8 mouse cellular contexts compared by ENCODE assay signal in the genomic region with DNA sequence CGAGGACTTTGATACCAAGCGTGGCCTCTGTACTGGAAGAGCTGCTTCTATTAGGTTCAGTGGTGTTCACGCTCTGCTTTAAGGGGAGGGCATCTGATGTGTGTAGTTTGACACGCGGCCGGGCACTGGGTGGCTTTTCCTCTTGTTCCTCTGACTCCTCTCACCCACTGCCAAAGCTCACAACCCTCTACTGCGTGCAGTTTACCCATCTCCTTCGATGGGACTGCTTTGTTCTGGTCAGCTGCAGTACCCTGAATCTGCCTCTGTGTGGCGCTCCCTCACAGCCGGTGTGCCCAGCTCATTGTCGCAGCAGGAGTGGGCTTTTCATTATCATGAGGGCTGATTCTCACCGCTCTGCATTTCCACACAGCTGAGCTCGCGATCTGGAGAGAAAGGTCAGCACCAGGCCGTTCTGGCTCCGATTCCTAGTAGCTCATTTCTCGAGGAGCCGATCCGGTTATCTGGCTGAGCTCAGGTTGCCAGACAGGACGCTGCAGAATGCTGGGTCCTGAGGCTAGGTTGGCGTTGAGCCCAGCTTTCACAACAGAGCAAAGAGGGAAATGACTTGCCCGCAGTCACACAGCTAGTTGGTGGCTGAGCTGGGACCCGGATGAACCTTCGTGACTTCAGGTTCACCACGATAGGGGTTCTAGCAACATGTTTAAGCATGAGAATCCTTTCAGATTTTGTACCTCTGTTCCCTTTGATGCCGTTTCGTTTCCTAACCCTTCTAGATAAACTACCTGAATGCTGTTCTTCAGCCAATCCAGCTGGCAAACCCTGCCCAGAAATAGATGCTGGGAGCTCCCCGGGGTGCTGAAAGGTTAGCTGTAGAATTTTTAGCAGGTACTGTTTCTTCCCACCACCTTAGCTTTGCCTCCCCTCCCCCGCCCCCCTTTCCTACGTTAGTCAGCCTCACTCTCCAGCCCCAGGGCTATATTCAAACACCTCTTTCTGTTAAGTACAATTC. TPM values are rescaled to one million over a fixed set of nuclear protein-coding genes. Genes with fewer than 3 reads are reported as not detected.
DNase-seq lines count a peak whose midpoint lies in the region; ATAC-seq and TF ChIP-seq lines count a peak whose summit lies in the region.

No protein-coding gene starts in this region.

- peak; percentile 89 for TF ChIP-seq CTCF in embryonic fibroblast, embryonic 13.5 days (IDR thresholded peaks at IDR 0.05; ENCODE audit: borderline replicate concordance, insufficient read depth, low read length)
- peak; percentile 95 for TF ChIP-seq CTCF in kidney, postnatal 0 days (IDR thresholded peaks at IDR 0.05; ENCODE audit: low read depth)

- 11% methylated on average over 30 of the region's 30 CpGs for WGBS in heart, embryonic 14.5 days
- WGBS in kidney, postnatal 0 days, result 15% methylated on average over 30 of the region's 30 CpGs
- WGBS in liver, embryonic 11.5 days, result 11% methylated on average over 30 of the region's 30 CpGs
- 12% methylated on average over 30 of the region's 30 CpGs for WGBS in stomach, embryonic 14.5 days

- H3K9ac ChIP-seq in heart, embryonic 14.5 days (ENCODE audit: low read length), result peak overlapping the region; percentile 28; the same call in 1 of the 2 replicates
- 0 out of 2 replicates have a peak overlapping the region, but pooled peaks have one; percentile 35 for H3K9ac ChIP-seq in kidney, postnatal 0 days (ENCODE audit: low read depth, low read length)
- H3K9ac ChIP-seq in liver, embryonic 11.5 days (ENCODE audit: low read depth, low read length), result no peak overlapping the region
- H3K9ac ChIP-seq in stomach, embryonic 14.5 days (replicated peaks; ENCODE audit: low read depth, low read length), result no peak overlapping the region

- H3ac ChIP-seq in myocyte (ENCODE audit: control insufficient read depth, insufficient read length), result no peak overlapping the region

- TF ChIP-seq POLR2A in embryonic fibroblast, embryonic 13.5 days (IDR thresholded peaks at IDR 0.05; ENCODE audit: low read depth, low read length), result no peak
- TF ChIP-seq POLR2A in myocyte (IDR thresholded peaks at IDR 0.05; ENCODE audit: insufficient read length, low read depth), result no peak

- H3K4me1 ChIP-seq in embryonic fibroblast, embryonic 13.5 days (ENCODE audit: control insufficient read depth, insufficient read depth, low read length), result no peaks in the 10 kb centered on the region
- peaks cover 15 to 26% of the 10 kb centered on the region in 2 experiments for H3K4me1 ChIP-seq in heart, embryonic 14.5 days (ENCODE audit: control insufficient read depth in 2 of 2, insufficient read depth in 2 of 2, low read length in 2 of 2)
- peaks cover 8% of the 10 kb centered on the region; the same call in 1 of the 2 replicates for H3K4me1 ChIP-seq in kidney, postnatal 0 days (replicated peaks; ENCODE audit: insufficient read depth, low read length)
- H3K4me1 ChIP-seq in liver, embryonic 11.5 days (replicated peaks; ENCODE audit: control insufficient read depth, insufficient read depth, low read length), result peaks cover 13% of the 10 kb centered on the region
- peaks cover 12% of the 10 kb centered on the region; the same call in 1 of the 2 replicates for H3K4me1 ChIP-seq in stomach, embryonic 14.5 days (ENCODE audit: control insufficient read depth, insufficient read depth, low read length)

- H3K27ac ChIP-seq in embryonic fibroblast, embryonic 13.5 days (ENCODE audit: insufficient read depth, low read length), result no peak overlapping the region
- H3K27ac ChIP-seq in heart, embryonic 14.5 days (replicated peaks in 1 of 2; ENCODE audit: control insufficient read depth in 1 of 2, insufficient read depth in 1 of 2, low read depth in 2 of 2, low read length in 2 of 2), result peak overlapping the region in 1 of 2 experiments; percentile 7; a peak in 1 of 4 replicates
- H3K27ac ChIP-seq in kidney, postnatal 0 days, result 0 out of 2 replicates have a peak overlapping the region, but pooled peaks have one; percentile 40
- H3K27ac ChIP-seq in liver, embryonic 11.5 days (ENCODE audit: low read depth, low read length), result no peak overlapping the region
- no peak overlapping the region for H3K27ac ChIP-seq in stomach, embryonic 14.5 days (ENCODE audit: low read length)

- no peaks in the 10 kb centered on the region for H3K79me2 ChIP-seq in myocyte (ENCODE audit: control insufficient read depth, insufficient read depth)

- H3K4me3 ChIP-seq in embryonic fibroblast, embryonic 13.5 days (ENCODE audit: insufficient read depth, low read length), result no peak overlapping the region
- H3K4me3 ChIP-seq in heart, embryonic 14.5 days (ENCODE audit: control insufficient read depth in 1 of 2, insufficient read depth in 1 of 2, low read depth in 1 of 2, low read length in 2 of 2), result peak overlapping the region in 1 of 2 experiments; percentile 11; a peak in 2 of 4 replicates
- no peak overlapping the region for H3K4me3 ChIP-seq in kidney, postnatal 0 days (replicated peaks; ENCODE audit: low read depth, low read length)
- peak overlapping the region; percentile 39 for H3K4me3 ChIP-seq in liver, embryonic 11.5 days (ENCODE audit: low read depth, low read length)
- H3K4me3 ChIP-seq in myocyte, result no peak overlapping the region
- no peak overlapping the region for H3K4me3 ChIP-seq in stomach, embryonic 14.5 days (ENCODE audit: low read depth, low read length)

- peaks cover 45% of the 10 kb centered on the region for H3K36me3 ChIP-seq in heart, embryonic 14.5 days (ENCODE audit: control insufficient read depth, insufficient read depth, low read length)
- H3K36me3 ChIP-seq in kidney, postnatal 0 days (ENCODE audit: insufficient read depth, low read length), result peaks cover 39% of the 10 kb centered on the region
- peaks cover 22% of the 10 kb centered on the region for H3K36me3 ChIP-seq in liver, embryonic 11.5 days (ENCODE audit: control insufficient read depth, insufficient read depth, low read length)
- no peaks in the 10 kb centered on the region for H3K36me3 ChIP-seq in myocyte (ENCODE audit: control insufficient read depth, insufficient read depth)
- H3K36me3 ChIP-seq in stomach, embryonic 14.5 days (ENCODE audit: control insufficient read depth, insufficient read depth, low read length), result peaks cover 25% of the 10 kb centered on the region

- no peaks in the 10 kb centered on the region for H3K27me3 ChIP-seq in heart, embryonic 14.5 days (ENCODE audit: control insufficient read depth, insufficient read depth, low read length)
- H3K27me3 ChIP-seq in kidney, postnatal 0 days (ENCODE audit: insufficient read depth, low read length), result no peaks in the 10 kb centered on the region
- no peaks in the 10 kb centered on the region for H3K27me3 ChIP-seq in liver, embryonic 11.5 days (replicated peaks; ENCODE audit: control insufficient read depth, insufficient read depth, low read length)
- H3K27me3 ChIP-seq in myocyte (ENCODE audit: control insufficient read depth, insufficient read depth, insufficient read length), result no peaks in the 10 kb centered on the region
- no peaks in the 10 kb centered on the region for H3K27me3 ChIP-seq in stomach, embryonic 14.5 days (ENCODE audit: control insufficient read depth, insufficient read depth, low read length)

- ATAC-seq in CD4-positive, CD25-positive, alpha-beta regulatory T cell, adult 4 months, result peak; percentile 88
- ATAC-seq in heart, embryonic 14.5 days (ENCODE audit: insufficient number of reproducible peaks, insufficient read depth, low FRiP score, low read depth), result no peak
- ATAC-seq in kidney, postnatal 0 days (replicated peaks; ENCODE audit: low FRiP score, low read depth), result peak; percentile 41
- ATAC-seq in liver, embryonic 11.5 days (replicated peaks; ENCODE audit: low FRiP score), result peak; percentile 58
- ATAC-seq in stomach, embryonic 14.5 days (ENCODE audit: insufficient number of reproducible peaks, insufficient read depth, low FRiP score, low read depth), result peak; percentile 61; the same call in 1 of the 2 replicates

- peak overlapping the region; percentile 50 for H3K4me2 ChIP-seq in heart, embryonic 14.5 days (ENCODE audit: low read length)
- peak overlapping the region; percentile 48 for H3K4me2 ChIP-seq in kidney, postnatal 0 days (ENCODE audit: low read length)
- H3K4me2 ChIP-seq in liver, embryonic 11.5 days, result peak overlapping the region; percentile 76
- H3K4me2 ChIP-seq in myocyte (ENCODE audit: low read depth), result peak overlapping the region; percentile 55
- peak overlapping the region; percentile 25 for H3K4me2 ChIP-seq in stomach, embryonic 14.5 days (replicated peaks; ENCODE audit: low read depth, low read length)

- peak; percentile 93 for DNase-seq in brain, adult 2 months (ENCODE audit: low read depth, low spot score)
- DNase-seq in kidney, postnatal 0 days (ENCODE audit: low spot score), result peak; percentile 82
- peak; percentile 80 for DNase-seq in liver, embryonic 11.5 days (ENCODE audit: low spot score)

- no peaks in the 10 kb centered on the region for H3K9me3 ChIP-seq in heart, embryonic 14.5 days (ENCODE audit: control insufficient read depth, low read length)
- H3K9me3 ChIP-seq in kidney, postnatal 0 days (replicated peaks; ENCODE audit: low read length), result no peaks in the 10 kb centered on the region
- no peaks in the 10 kb centered on the region for H3K9me3 ChIP-seq in liver, embryonic 11.5 days (ENCODE audit: control insufficient read depth, low read length)
- no peaks in the 10 kb centered on the region for H3K9me3 ChIP-seq in stomach, embryonic 14.5 days (ENCODE audit: control insufficient read depth, low read depth, low read length)

RNA-seq across cellular contexts. Expression of gene Cbln3, which starts 10.2 kb away (rescaled TPM):
- polyA plus RNA-seq in CD4-positive, CD25-positive, alpha-beta regulatory T cell, adult 4 months (2017; shearing (Covaris generic)), result not detected
- 0.23 and 0.35 TPM in 2 replicates for polyA plus RNA-seq in embryonic fibroblast, embryonic 13.5 days (2011; ENCODE audit: insufficient read length, low read depth, missing spikeins)
- 0.24 and 0.61 TPM in 2 replicates for polyA plus RNA-seq in heart, embryonic 14.5 days (2014; fragmentation: Nextera tagmentation; extraction: Ambion mirVana)
- 0.20 and 0.28 TPM in 2 replicates for polyA plus RNA-seq in kidney, postnatal 0 days (2015; fragmentation: Nextera tagmentation; extraction: Ambion mirVana)
- polyA plus RNA-seq in liver, embryonic 11.5 days (2014; fragmentation: Nextera tagmentation; extraction: Ambion mirVana), result 0.47 and 0.60 TPM in 2 replicates
- 0.28 TPM for polyA plus RNA-seq in myocyte (2012; fragmentation: generic; extraction: Trizol)
- 0.36 and 0.45 TPM in 2 replicates for polyA plus RNA-seq in stomach, embryonic 14.5 days (2014; fragmentation: Nextera tagmentation; extraction: Ambion mirVana)

RNA-seq across cellular contexts. Expression of gene Khnyn, which starts 10.7 kb away (rescaled TPM):
- 10 to 100 TPM; 13.4 to 13.9 TPM for polyA plus RNA-seq in CD4-positive, CD25-positive, alpha-beta regulatory T cell, adult 4 months (2017; shearing (Covaris generic))
- polyA plus RNA-seq in embryonic fibroblast, embryonic 13.5 days (2011; ENCODE audit: insufficient read length, low read depth, missing spikeins), result 15.4 and 17.5 TPM in 2 replicates
- polyA plus RNA-seq in heart, embryonic 14.5 days (2014; fragmentation: Nextera tagmentation; extraction: Ambion mirVana), result 5.7 and 6.1 TPM in 2 replicates
- 8.1 and 9.8 TPM in 2 replicates for polyA plus RNA-seq in kidney, postnatal 0 days (2015; fragmentation: Nextera tagmentation; extraction: Ambion mirVana)
- polyA plus RNA-seq in liver, embryonic 11.5 days (2014; fragmentation: Nextera tagmentation; extraction: Ambion mirVana), result 12.6 and 14.6 TPM in 2 replicates
- polyA plus RNA-seq in myocyte (2012; fragmentation: generic; extraction: Trizol), result 10.0 TPM
- polyA plus RNA-seq in stomach, embryonic 14.5 days (2014; fragmentation: Nextera tagmentation; extraction: Ambion mirVana), result 10.4 TPM in 2 replicates

RNA-seq across cellular contexts. Expression of gene Nynrin, which starts 20.2 kb away (rescaled TPM):
- polyA plus RNA-seq in CD4-positive, CD25-positive, alpha-beta regulatory T cell, adult 4 months (2017; shearing (Covaris generic)), result under 1 TPM; 0.04 to 0.11 TPM
- polyA plus RNA-seq in embryonic fibroblast, embryonic 13.5 days (2011; ENCODE audit: insufficient read length, low read depth, missing spikeins), result 31.7 and 36.6 TPM in 2 replicates
- polyA plus RNA-seq in heart, embryonic 14.5 days (2014; fragmentation: Nextera tagmentation; extraction: Ambion mirVana), result 11.0 and 12.4 TPM in 2 replicates
- polyA plus RNA-seq in kidney, postnatal 0 days (2015; fragmentation: Nextera tagmentation; extraction: Ambion mirVana), result 8.4 and 8.9 TPM in 2 replicates
- polyA plus RNA-seq in liver, embryonic 11.5 days (2014; fragmentation: Nextera tagmentation; extraction: Ambion mirVana), result 12.0 and 12.2 TPM in 2 replicates
- polyA plus RNA-seq in myocyte (2012; fragmentation: generic; extraction: Trizol), result 0.12 TPM
- 14.2 and 17.2 TPM in 2 replicates for polyA plus RNA-seq in stomach, embryonic 14.5 days (2014; fragmentation: Nextera tagmentation; extraction: Ambion mirVana)

RNA-seq across cellular contexts. Expression of gene Sdr39u1, which starts 26.1 kb away (rescaled TPM):
- 100 to 1,000 TPM in 1 of 2 experiments, 10 to 100 TPM in 1; 88.4 to 115 TPM for polyA plus RNA-seq in CD4-positive, CD25-positive, alpha-beta regulatory T cell, adult 4 months (2017; shearing (Covaris generic))
- polyA plus RNA-seq in embryonic fibroblast, embryonic 13.5 days (2011; ENCODE audit: insufficient read length, low read depth, missing spikeins), result 19.6 and 25.0 TPM in 2 replicates
- 51.6 and 52.1 TPM in 2 replicates for polyA plus RNA-seq in heart, embryonic 14.5 days (2014; fragmentation: Nextera tagmentation; extraction: Ambion mirVana)
- polyA plus RNA-seq in kidney, postnatal 0 days (2015; fragmentation: Nextera tagmentation; extraction: Ambion mirVana), result 85.3 and 86.0 TPM in 2 replicates
- polyA plus RNA-seq in liver, embryonic 11.5 days (2014; fragmentation: Nextera tagmentation; extraction: Ambion mirVana), result 24.3 and 30.5 TPM in 2 replicates
- 2.4 TPM for polyA plus RNA-seq in myocyte (2012; fragmentation: generic; extraction: Trizol)
- polyA plus RNA-seq in stomach, embryonic 14.5 days (2014; fragmentation: Nextera tagmentation; extraction: Ambion mirVana), result 64.4 and 71.5 TPM in 2 replicates

RNA-seq across cellular contexts. Expression of gene Nfatc4, which starts 51.1 kb away (rescaled TPM):
- polyA plus RNA-seq in CD4-positive, CD25-positive, alpha-beta regulatory T cell, adult 4 months (2017; shearing (Covaris generic)), result not detected
- 88.8 and 98.2 TPM in 2 replicates for polyA plus RNA-seq in embryonic fibroblast, embryonic 13.5 days (2011; ENCODE audit: insufficient read length, low read depth, missing spikeins)
- 7.6 and 11.0 TPM in 2 replicates for polyA plus RNA-seq in heart, embryonic 14.5 days (2014; fragmentation: Nextera tagmentation; extraction: Ambion mirVana)
- 16.8 and 19.7 TPM in 2 replicates for polyA plus RNA-seq in kidney, postnatal 0 days (2015; fragmentation: Nextera tagmentation; extraction: Ambion mirVana)
- polyA plus RNA-seq in liver, embryonic 11.5 days (2014; fragmentation: Nextera tagmentation; extraction: Ambion mirVana), result 15.1 and 15.3 TPM in 2 replicates
- 2.8 TPM for polyA plus RNA-seq in myocyte (2012; fragmentation: generic; extraction: Trizol)
- 54.9 and 56.6 TPM in 2 replicates for polyA plus RNA-seq in stomach, embryonic 14.5 days (2014; fragmentation: Nextera tagmentation; extraction: Ambion mirVana)

Comparison
In these comparisons a context has a peak if more than half of its experiments do, and no peak if none do; other contexts are left out.
1. H3K4me2 ChIP-seq: peak in every context shown above with its lines; median percentile 76 in liver, embryonic 11.5 days; 55 in myocyte; 50 in heart, embryonic 14.5 days; 48 in kidney, postnatal 0 days; 25 in stomach, embryonic 14.5 days.
2. H3K9ac ChIP-seq: peak in heart, embryonic 14.5 days (single experiment) and kidney, postnatal 0 days (single experiment); none in liver, embryonic 11.5 days (single experiment) and stomach, embryonic 14.5 days (single experiment).
3. Peak in every context shown above with its lines, with median percentiles within 50 percentile points of each other: DNase-seq.